In the genomic region with DNA sequence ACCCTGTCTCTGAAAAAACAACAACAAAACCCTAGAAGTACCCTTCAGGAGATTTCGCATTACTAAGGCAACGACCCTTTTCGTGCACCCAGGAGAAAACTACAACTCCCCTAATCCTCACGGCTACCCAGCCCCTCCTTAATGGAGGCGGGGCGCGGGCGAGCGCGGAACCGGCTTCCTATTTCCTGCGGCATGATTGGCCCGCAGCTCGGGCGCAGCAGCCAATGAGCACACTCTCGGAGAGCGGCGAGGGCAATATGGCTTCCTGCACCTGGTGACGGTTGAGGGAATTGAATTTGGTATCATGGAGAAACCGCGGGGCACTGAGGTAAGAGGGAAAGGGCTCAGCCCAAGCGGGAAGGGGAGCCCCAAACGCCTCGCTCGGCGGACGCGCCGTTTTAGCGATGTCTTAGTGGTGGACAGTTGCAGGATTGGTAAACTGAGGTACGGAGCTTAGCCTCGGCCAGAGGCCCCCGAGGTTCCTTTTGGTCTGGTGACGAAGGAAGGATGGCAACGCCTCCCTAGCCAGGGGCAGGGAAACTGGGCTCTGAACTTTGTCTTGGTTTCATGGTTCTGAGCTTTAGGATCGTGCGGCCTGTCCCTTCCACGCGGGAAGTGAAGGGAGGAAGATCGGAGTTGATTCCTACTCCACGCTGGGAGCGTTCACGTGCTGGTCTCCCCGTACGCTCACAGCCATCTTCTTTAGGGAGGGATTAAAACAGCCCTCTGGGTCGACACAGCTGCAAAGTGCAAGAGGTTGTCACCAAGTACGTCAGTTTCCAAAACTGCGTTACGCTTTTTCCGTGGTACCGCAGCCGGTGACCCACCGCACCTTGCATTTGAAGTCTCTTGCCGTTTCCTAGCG, we compare ENCODE assay signal across 8 mouse cellular contexts. TPM values are rescaled to one million over a fixed set of nuclear protein-coding genes. Genes with fewer than 3 reads are reported as not detected.
DNase-seq lines count a peak whose midpoint lies in the region; ATAC-seq lines count a peak whose summit lies in the region.

Gene L3mbtl2, plus strand, starts transcription at position 193 of the 865 bp plus-strand sequence.

- under 1% methylated on average over 55 of the region's 55 CpGs for WGBS in hindbrain, embryonic 14.5 days

- peaks cover 9% of the 10 kb centered on the region for H3K4me1 ChIP-seq in hindbrain, embryonic 14.5 days (replicated peaks; ENCODE audit: control insufficient read depth, insufficient read depth, low read length)

- peak within 1 kb of the TSS; percentile 76 for H3K4me3 ChIP-seq in hindbrain, embryonic 14.5 days (replicated peaks; ENCODE audit: low read length)

- H3K9me3 ChIP-seq in hindbrain, embryonic 14.5 days (ENCODE audit: control insufficient read depth, low read length): no peaks in the 10 kb centered on the region

- peak within 1 kb of the TSS; percentile 66 for H3K9ac ChIP-seq in hindbrain, embryonic 14.5 days

- ATAC-seq in hindbrain, embryonic 14.5 days (ENCODE audit: low FRiP score): peak; percentile 98

- no peaks in the 10 kb centered on the region for H3K27me3 ChIP-seq in hindbrain, embryonic 14.5 days (ENCODE audit: control insufficient read depth, insufficient read depth, low read length)

- DNase-seq in R1 (ENCODE audit: low read depth, low spot score): peak; percentile 97
- peak; percentile 91 to 95 for DNase-seq in cerebellum, postnatal 25 days
- peak; percentile 73 to 83 for DNase-seq in frontal cortex, postnatal 25 days (ENCODE audit: low spot score in 2 of 2)
- DNase-seq in hindbrain, embryonic 14.5 days (ENCODE audit: low spot score): peak; percentile 92
- DNase-seq in layer of hippocampus, postnatal 36 days: peak; percentile 89 to 91
- peak; percentile 95 for DNase-seq in lung, postnatal 36 days
- DNase-seq in retina, postnatal 1 day: peak; percentile 96
- DNase-seq in urinary bladder, adult 18-20 months (ENCODE audit: low spot score in 2 of 2): peak; percentile 71 to 88

- H3K4me2 ChIP-seq in hindbrain, embryonic 14.5 days (replicated peaks): peak within 1 kb of the TSS; percentile 87

- H3K36me3 ChIP-seq in hindbrain, embryonic 14.5 days (replicated peaks; ENCODE audit: control insufficient read depth, insufficient read depth): peaks cover 21% of the 10 kb centered on the region

- peak within 1 kb of the TSS; percentile 60; the same call in 1 of the 2 replicates for H3K27ac ChIP-seq in hindbrain, embryonic 14.5 days

RNA-seq across cellular contexts. Expression of gene L3mbtl2, which starts in this region (rescaled TPM):
- polyA plus RNA-seq in hindbrain, embryonic 14.5 days (2014; fragmentation: Nextera tagmentation; extraction: Ambion mirVana): 26.2 and 27.9 TPM in 2 replicates
- 10 to 100 TPM; 34.6 to 37.5 TPM for total RNA-seq in layer of hippocampus, postnatal 36 days (2021)

Comparison
In these comparisons a context has a peak if more than half of its experiments do, and no peak if none do; other contexts are left out.
1. Peak in every context shown above with its lines: DNase-seq, ATAC-seq, H3K4me3 ChIP-seq and H3K27ac ChIP-seq.